Mouse (Mus musculus) macrophage (primary cell): ENCODE results near the gene Dkkl1. TPM values are rescaled to one million over a fixed set of nuclear protein-coding genes. Genes with fewer than 3 reads are reported as not detected.

Experiments
- H3K27ac ChIP-seq: fragments of 350-480 bp; formaldehyde crosslinking; 2 replicates; pipeline ENCODE4 v1.9.0; 2021
- H3K36me3 ChIP-seq: fragments of 350-480 bp; formaldehyde crosslinking; 2 replicates; pipeline ENCODE4 v1.9.0; 2021; ENCODE audit errors: inconsistent target
- H3K4me3 ChIP-seq: fragments of 350-480 bp; formaldehyde crosslinking; 2 replicates; pipeline ENCODE4 v1.9.0; 2021; ENCODE audit errors: inconsistent target
- H3K79me2 ChIP-seq: fragments of 350-480 bp; formaldehyde crosslinking; 2 replicates; pipeline ENCODE4 v1.9.0; 2021; ENCODE audit errors: inconsistent target
- WGBS: methylation state at CpG from one replicate; pipeline ENCODE4 v1.1.7; 2026; ENCODE audit warnings: inconsistent platforms; ENCODE audit not compliant: missing documents; 5-methylcytosine and 5-hydroxymethylcytosine counted together
- polyA plus RNA-seq: library from polyadenylated mRNA; stranded (reverse); fragments of 250-400 nt; gene quantifications from 3 replicates; pipeline ENCODE4 v1.2.4, GENCODE M21; 2018; ENCODE audit warnings: inconsistent platforms

Dkkl1 gene
- polyA plus RNA-seq, 1 experiment from 2014 or later: not detected

- H3K79me2 ChIP-seq: no peaks in the 10 kb centered on the region
- peaks cover 16% of the 10 kb centered on the region; the same call in 1 of the 2 replicates for H3K36me3 ChIP-seq
- WGBS: 80% methylated on average over 2 of the region's 3 CpGs
- no peak overlapping the region for H3K27ac ChIP-seq
- no peak overlapping the region for H3K4me3 ChIP-seq
Observed at GRCm38 (mm10) chr7:45160866-45161265, 51.1 kb downstream of the Dkkl1 start.

GRCm38 (mm10) chr7:45160316-45160800, 51.6 kb downstream of the Dkkl1 start:
- H3K4me3 ChIP-seq: no peak overlapping the region
- no peaks in the 10 kb centered on the region for H3K79me2 ChIP-seq
- no peak overlapping the region for H3K27ac ChIP-seq
- peaks cover 16% of the 10 kb centered on the region; the same call in 1 of the 2 replicates for H3K36me3 ChIP-seq
- 94% methylated on average over 5 of the region's 6 CpGs for WGBS

GRCm38 (mm10) chr7:45158991-45159390, 53.0 kb downstream of the Dkkl1 start:
- 100% methylated on average over 5 of the region's 6 CpGs for WGBS

More at GRCm38 (mm10) chr7:45158991-45159390, 53.0 kb downstream of the Dkkl1 start:
- H3K27ac ChIP-seq: no peak overlapping the region
- no peak overlapping the region for H3K4me3 ChIP-seq
- peaks cover 16% of the 10 kb centered on the region; the same call in 1 of the 2 replicates for H3K36me3 ChIP-seq
- H3K79me2 ChIP-seq: no peaks in the 10 kb centered on the region

Other genes starting within 250 kb of the Dkkl1 start
- not detected in 3 replicates for gene Cpt1c, start 237.3 kb downstream of the Dkkl1 start, polyA plus RNA-seq
- 53.7 to 169 TPM (median 55.6 TPM) in 3 replicates for gene Prmt1, start 225.6 kb downstream of the Dkkl1 start, polyA plus RNA-seq
- 30.9 to 55.5 TPM (median 35.0 TPM) in 3 replicates for gene Irf3, start 214.5 kb downstream of the Dkkl1 start, polyA plus RNA-seq
- gene Bcl2l12, start 213.4 kb downstream of the Dkkl1 start, polyA plus RNA-seq: 10.9 to 14.5 TPM (median 12.9 TPM) in 3 replicates
- 32.6 to 36.9 TPM (median 32.9 TPM) in 3 replicates for gene Scaf1, start 195.8 kb downstream of the Dkkl1 start, polyA plus RNA-seq
- gene Rras, start 194.2 kb downstream of the Dkkl1 start, polyA plus RNA-seq: 23.5 to 51.8 TPM (median 29.9 TPM) in 3 replicates
- gene Prr12, start 159.3 kb downstream of the Dkkl1 start, polyA plus RNA-seq: 15.5 to 17.7 TPM (median 17.1 TPM) in 3 replicates
- gene Nosip, start 149.7 kb downstream of the Dkkl1 start, polyA plus RNA-seq: 40.1 to 50.7 TPM (median 45.7 TPM) in 3 replicates
- 19.0 to 31.7 TPM (median 28.6 TPM) in 3 replicates for gene Prrg2, start 149.5 kb downstream of the Dkkl1 start, polyA plus RNA-seq
- gene Rcn3, start 119.9 kb downstream of the Dkkl1 start, polyA plus RNA-seq: 0.67 to 5.1 TPM (median 3.1 TPM) in 3 replicates
- 84.4 to 284 TPM (median 160 TPM) in 3 replicates for gene Fcgrt, start 108.3 kb downstream of the Dkkl1 start, polyA plus RNA-seq
- gene Rps11, start 87.7 kb downstream of the Dkkl1 start, polyA plus RNA-seq: 1,184 to 1,556 TPM (median 1,388 TPM) in 3 replicates
- 804 to 2,026 TPM (median 1,578 TPM) in 3 replicates for gene Rpl13a, start 83.4 kb downstream of the Dkkl1 start, polyA plus RNA-seq
- not detected in 3 replicates for gene Gm45713, start 75.9 kb downstream of the Dkkl1 start, polyA plus RNA-seq
- gene Flt3l, start 75.7 kb downstream of the Dkkl1 start, polyA plus RNA-seq: 4.4 to 9.9 TPM (median 8.0 TPM) in 3 replicates
- gene Pih1d1, start 57.8 kb downstream of the Dkkl1 start, polyA plus RNA-seq: 34.1 to 75.8 TPM (median 39.7 TPM) in 3 replicates
- 13.0 to 39.0 TPM (median 19.2 TPM) in 3 replicates for gene Aldh16a1, start 57.6 kb downstream of the Dkkl1 start, polyA plus RNA-seq
- gene Slc17a7, start 48.2 kb downstream of the Dkkl1 start, polyA plus RNA-seq: not detected in 3 replicates
- not detected in 3 replicates for gene Gfy, start 32.6 kb downstream of the Dkkl1 start, polyA plus RNA-seq
- not detected in 3 replicates for gene Pth2, start 31.2 kb downstream of the Dkkl1 start, polyA plus RNA-seq
- not detected in 3 replicates for gene Ccdc155, start 7.3 kb downstream of the Dkkl1 start, polyA plus RNA-seq
- not detected in 3 replicates for gene Tead2, start 3.6 kb upstream of the Dkkl1 start, polyA plus RNA-seq
- gene Cd37, start 27.0 kb upstream of the Dkkl1 start, polyA plus RNA-seq: 88.2 to 139 TPM (median 131 TPM) in 3 replicates
- gene Slc6a16, start 28.9 kb upstream of the Dkkl1 start, polyA plus RNA-seq: not detected in 3 replicates
- not detected in 3 replicates for gene Slc6a21, start 65.4 kb upstream of the Dkkl1 start, polyA plus RNA-seq
- gene Trpm4, start 121.6 kb upstream of the Dkkl1 start, polyA plus RNA-seq: 4.2 to 6.1 TPM (median 4.7 TPM) in 3 replicates
- not detected in 3 replicates for gene Hrc, start 123.1 kb upstream of the Dkkl1 start, polyA plus RNA-seq
- 0.27 to 0.75 TPM in 2 of 3 replicates, not detected in the other for gene Ppfia3, start 154.9 kb upstream of the Dkkl1 start, polyA plus RNA-seq
- 0.50 TPM in 1 of 3 replicates, not detected in the others for gene Lin7b, start 158.4 kb upstream of the Dkkl1 start, polyA plus RNA-seq
- 174 to 235 TPM (median 186 TPM) in 3 replicates for gene Snrnp70, start 183.6 kb upstream of the Dkkl1 start, polyA plus RNA-seq
- not detected in 3 replicates for gene Kcna7, start 193.5 kb upstream of the Dkkl1 start, polyA plus RNA-seq
- not detected in 3 replicates for gene Ntf5, start 201.5 kb upstream of the Dkkl1 start, polyA plus RNA-seq
- not detected in 3 replicates for gene Lhb, start 208.7 kb upstream of the Dkkl1 start, polyA plus RNA-seq
- 7.1 to 9.5 TPM (median 7.3 TPM) in 3 replicates for gene Gys1, start 222.7 kb upstream of the Dkkl1 start, polyA plus RNA-seq
- gene Ruvbl2, start 225.9 kb upstream of the Dkkl1 start, polyA plus RNA-seq: 14.9 to 41.5 TPM (median 18.7 TPM) in 3 replicates
- gene Ftl1, start 247.7 kb upstream of the Dkkl1 start, polyA plus RNA-seq: 15,351 to 37,573 TPM (median 32,957 TPM) in 3 replicates